Mouse (Mus musculus) urinary bladder, postnatal 25 days (tissue): ENCODE results near the gene Aftph.
"Not testable (repeated sequence)": the region's sequence is repeated elsewhere in the genome, so short reads cannot be mapped to it uniquely, and the experiment has no call there.

ENCODE experiments used
- DNase-seq: peaks from one replicate; pipeline ENCODE4 v3.0.0; 2022; ENCODE audit warnings: low spot score

The Aftph gene

DNA sequence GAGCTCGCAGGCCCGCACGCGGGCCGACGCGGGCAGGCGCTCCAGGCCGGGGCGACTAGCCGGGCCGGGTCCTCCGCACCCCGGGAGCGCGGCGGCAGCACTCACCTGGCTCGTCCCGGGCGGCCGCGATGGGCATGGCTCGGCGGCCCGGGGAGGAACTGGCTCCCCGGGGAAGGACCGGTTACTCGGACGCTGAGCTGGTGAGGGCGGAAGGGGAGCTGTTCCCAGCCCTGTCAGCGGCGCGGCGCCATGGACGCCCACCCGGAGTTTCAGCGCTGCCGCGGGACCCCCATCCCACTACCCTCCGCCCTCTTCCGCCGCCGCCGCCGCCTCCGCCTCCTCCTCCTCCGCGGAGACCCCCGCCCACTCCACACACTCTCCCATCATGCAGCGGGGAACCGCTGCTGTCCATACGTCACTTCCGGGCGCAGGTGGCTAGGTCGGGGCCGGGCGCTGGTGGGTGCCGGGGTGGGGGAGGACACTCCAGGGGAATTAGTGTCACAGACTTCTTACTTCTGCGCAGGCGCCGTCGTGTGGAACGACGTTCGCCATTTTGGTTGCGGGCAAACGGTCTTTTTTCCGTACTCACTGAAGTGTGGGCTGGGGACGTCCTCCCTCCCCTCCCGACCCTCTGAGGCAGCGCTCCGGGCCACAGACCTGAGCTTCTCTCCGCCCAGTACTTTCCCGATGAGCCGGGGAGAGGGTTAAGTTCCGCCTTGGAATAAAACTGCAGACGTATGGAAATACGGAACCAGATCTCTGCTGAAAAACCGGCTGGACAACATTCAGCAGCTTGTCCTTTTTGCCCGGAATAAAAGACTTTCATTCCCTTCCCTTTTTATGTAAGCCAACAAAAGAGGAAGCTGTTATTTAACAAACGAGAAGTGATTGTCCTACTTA, at the start of gene Aftph:
TSS of gene Aftph (minus strand) at position 389 of the 900 bp plus-strand sequence.
- peak; percentile 96 for DNase-seq

DNA sequence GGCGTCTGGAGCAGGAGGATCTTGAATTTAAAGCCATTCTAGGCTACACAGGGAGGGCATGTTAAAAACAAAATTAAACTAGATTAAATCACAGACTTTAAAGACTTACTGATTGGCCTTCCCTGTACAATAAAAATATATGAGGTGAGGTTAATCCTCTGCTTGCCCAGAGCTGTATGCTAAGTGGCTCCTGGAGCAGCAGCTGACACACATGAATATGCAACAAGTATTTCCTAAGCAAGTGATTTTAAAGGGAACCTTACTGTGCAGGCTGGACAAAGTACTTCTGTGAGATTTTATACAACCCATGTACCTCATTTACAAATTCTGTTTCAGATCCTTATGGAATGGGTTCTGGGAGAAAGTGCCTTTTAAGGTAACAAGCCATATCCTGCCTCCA, 47.6 kb upstream of the Aftph start:
- no peak for DNase-seq

GRCm38 (mm10) chr11:20788070-20788469, 46.7 kb upstream of the Aftph start:
- DNase-seq = no peak

GRCm38 (mm10) chr11:20786191-20786590, 44.8 kb upstream of the Aftph start:
- DNase-seq = no peak

DNA sequence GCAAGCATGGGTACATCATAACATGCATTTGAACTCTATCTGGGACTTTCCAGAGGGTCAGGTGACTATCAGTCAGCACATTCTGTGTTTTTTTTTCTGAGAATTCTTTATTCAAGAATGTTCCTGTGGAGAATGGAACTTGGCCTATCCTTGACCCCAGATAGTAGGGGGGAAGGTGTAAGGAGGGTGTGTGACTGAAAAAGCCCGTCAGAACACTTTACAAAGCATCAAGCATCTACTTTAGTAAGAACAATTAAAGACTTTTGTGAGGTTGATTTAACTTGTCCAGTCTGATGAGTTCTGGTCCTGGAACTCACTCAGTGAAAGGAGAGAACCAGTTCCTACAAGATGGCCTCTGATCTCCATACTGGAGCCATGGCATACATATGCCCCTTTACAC, 43.8 kb upstream of the Aftph start:
- no peak for DNase-seq

DNA sequence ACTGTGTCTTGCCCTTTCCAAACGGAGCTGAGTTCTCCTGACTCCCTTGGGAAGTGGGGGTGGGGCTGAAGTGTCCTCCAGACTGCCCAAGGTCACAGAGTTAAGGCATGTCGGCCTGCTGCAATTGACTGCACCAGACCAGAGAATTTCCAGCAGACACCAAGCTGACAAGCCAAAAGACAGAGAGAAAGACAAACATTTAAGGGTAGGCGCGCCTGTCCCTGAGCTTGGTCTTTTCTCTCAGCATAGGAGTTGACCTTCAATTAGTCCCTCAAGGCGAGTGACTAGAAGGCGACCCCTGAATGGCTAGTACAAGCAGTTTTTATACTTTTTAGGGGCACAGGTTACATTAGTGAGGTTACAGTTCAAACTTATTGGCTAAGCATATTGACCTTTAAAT, 43.4 kb upstream of the Aftph start:
- DNase-seq = no peak

DNA sequence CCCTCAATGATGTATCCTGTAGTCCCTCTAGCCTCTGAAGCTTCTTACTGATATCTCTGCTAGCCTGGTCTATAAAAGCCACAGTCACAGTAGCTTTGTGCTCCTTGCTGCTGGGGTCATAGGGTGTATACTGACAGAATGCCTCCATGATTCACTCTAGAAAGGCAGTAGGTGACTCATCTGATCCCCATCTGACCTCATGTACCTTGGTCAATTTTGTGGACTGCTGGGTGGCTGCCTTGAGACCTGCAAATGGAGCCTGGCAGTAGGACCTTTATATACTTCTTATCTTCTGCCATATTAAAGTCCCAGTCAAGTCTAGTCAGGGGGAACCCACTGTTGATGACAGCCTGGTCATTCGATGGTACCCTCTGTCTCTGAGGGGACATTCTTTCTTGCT, 42.1 kb upstream of the Aftph start:
- no peak for DNase-seq

GRCm38 (mm10) chr11:20782620-20783019, 41.2 kb upstream of the Aftph start:
- no peak for DNase-seq

DNA sequence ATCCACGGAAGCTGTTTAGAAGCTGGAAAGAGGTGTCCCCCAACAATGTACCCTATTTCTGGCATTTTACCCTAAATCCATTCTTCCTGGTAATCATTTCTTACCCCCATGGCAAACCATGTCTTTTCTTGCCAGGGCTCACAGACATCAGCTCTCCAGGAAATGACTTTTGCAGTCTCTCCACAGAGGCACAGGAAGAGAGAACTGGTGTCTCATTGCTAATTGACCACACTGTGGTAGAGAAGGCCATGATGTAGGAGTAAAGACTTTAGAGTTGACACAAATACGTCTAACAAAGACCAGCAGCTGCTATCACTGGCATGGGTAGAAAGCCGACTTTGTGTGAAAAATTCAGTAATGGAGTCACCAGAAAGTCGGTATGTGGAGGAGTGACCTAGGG, 38.9 kb upstream of the Aftph start:
- no peak for DNase-seq

GRCm38 (mm10) chr11:20778861-20779563, 37.6 kb upstream of the Aftph start:
- DNase-seq = no peak

GRCm38 (mm10) chr11:20778298-20778697, 36.9 kb upstream of the Aftph start:
- DNase-seq = no peak

GRCm38 (mm10) chr11:20776668-20777067, 35.3 kb upstream of the Aftph start:
- DNase-seq = no peak

GRCm38 (mm10) chr11:20772642-20773041, 31.3 kb upstream of the Aftph start:
- no peak for DNase-seq

DNA sequence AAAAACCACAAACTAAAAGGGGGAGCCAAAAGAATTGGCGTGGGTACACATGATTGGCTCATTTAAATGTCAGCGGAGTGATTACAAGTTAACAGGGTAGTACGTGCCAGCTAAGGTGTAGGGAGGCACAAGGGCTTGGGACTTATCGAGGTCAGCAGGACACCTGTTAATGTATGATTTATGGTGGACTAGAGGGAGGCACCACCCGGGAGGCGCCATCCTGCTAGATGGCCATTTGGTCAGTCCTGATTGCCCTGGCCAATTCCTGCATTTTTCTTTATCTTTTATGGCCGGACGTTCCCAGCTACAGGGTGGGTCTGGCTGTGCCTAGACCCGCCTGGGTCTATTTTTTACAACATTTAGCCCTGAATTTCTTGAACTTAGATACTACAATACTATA, 30.4 kb upstream of the Aftph start:
- not testable (repeated sequence) for DNase-seq

GRCm38 (mm10) chr11:20761984-20762383, 20.6 kb upstream of the Aftph start:
- not testable (repeated sequence) for DNase-seq

DNA sequence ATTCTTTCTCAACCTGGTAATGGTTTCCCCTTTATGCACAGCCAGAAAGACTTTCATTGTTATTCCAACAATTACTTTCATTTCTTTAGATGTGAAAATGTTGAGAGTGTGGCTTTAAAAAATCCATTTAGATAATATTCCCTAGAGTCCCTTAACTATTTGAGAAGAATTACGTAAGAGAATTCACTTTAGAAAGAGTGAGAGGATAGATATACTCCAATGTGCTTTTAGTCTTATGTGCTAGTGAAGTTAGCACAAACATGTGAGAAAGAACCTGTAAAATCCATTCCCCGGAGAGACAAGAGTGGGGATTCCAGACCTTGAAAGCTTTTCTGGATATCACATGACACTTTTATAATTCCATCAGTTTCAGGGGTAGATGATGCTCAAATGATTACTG, 9.2 kb upstream of the Aftph start:
- DNase-seq = no peak

GRCm38 (mm10) chr11:20743353-20743752, 2.0 kb upstream of the Aftph start:
- DNase-seq = no peak

DNA sequence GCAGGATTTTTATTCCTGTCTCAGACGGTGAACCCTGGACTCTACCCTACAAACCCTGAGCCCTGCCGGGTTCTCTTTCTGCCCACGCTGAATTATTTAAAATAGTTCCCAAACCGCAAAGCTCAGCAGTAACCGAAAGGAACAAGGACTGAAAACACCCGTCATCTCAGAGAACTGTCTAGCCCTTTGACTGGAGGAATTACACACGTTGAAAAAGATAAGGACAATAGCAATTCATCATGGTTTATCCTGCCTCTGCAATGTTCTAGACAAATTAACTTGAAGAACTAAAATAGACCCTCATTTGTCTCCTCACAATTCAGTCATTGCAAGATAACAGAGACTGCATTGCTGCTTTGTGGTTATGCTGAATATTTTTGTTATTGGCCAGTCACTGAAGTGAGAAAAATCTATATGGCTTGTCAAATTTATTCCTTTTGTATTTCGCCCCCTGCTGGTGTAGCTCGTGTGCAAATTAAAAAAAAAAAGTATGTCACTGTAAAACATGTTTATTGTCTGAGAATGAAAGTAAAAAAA, 1.0 kb upstream of the Aftph start:
- DNase-seq = peak; percentile 42

DNA sequence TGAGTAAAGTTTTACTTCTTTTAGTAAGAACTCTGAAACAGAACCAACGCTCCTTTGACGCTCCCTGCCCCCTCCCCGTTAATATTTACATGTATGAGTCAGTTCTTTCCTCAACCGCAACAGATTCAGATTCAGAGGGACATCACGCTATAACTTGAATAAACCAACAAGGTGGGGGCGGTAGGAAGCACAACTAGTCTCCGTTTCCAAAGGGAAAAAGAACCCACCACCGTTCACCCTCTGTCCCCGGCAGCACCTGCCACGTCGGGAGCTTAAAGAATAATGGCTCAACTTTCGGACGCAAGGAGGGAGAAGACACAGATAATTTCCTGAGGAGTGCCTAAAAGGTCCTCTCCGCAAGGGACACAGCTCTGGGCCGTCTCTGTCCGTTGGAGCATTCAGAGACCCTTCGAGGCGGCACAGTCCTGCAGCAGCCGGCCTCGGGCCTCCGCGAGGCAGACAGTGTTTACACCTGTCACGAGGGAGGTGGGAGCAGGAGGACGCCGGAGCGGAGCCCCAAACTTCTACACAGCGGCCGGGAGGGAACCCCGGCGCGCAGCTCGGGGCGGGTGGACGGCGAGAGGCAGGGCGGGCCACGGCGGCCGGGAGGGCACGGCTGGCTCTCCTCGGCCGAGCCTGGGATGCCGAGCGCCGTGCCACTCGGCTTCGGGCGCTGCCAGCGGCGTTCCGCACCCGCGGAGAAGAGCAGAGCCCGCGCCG, 748 bp downstream of the Aftph start:
- peak; percentile 36 for DNase-seq

DNA sequence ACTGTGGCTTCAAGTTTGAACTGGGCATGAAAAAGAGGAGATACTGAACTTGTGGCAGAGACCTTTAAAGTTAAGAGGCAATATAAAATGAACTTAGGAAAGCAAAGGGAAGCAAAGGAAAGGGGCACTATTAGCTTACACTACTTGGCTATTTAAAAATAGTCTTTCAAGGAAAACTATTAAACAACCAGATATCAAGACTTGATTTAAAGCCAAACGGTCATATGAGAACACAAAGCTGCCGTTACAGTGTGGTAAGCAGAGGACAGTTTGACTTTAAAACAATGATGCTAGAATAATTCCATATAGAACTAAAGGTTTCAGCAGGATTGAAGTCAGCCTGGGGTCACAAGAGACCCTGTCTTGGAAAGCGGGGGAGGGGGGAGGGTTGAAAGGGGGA, 7.3 kb downstream of the Aftph start:
- DNase-seq = no peak

- no peak for DNase-seq
Observed at GRCm38 (mm10) chr11:20733486-20734030, 7.8 kb downstream of the Aftph start.

- no peak for DNase-seq
Observed at GRCm38 (mm10) chr11:20729403-20729802, 12.0 kb downstream of the Aftph start.
